Mouse (Mus musculus) forebrain, embryonic 10.5 days (tissue): ENCODE measurements at regions not wholly inside any gene's neighbourhood (a gene's known extent, or its start where the extent isn't known, plus 50 kb on each side); places are given as distances from the start of the nearest gene placed in this dataset.

ENCODE experiments used
- DNase-seq: peaks from one replicate; pipeline ENCODE4 v3.0.0-alpha.2; 2017; ENCODE audit warnings: low spot score; ENCODE audit errors: extremely low spot score
- H3K27ac ChIP-seq: fragments of 300-500 bp; sonication (generic); 2 replicates; pipeline ENCODE4 v1.5.1; 2016; ENCODE audit warnings: mild to moderate bottlenecking
- H3K27me3 ChIP-seq: fragments of 300-500 bp; sonication (generic); 2 replicates; pipeline ENCODE4 v1.6.1; 2016; ENCODE audit warnings: mild to moderate bottlenecking; ENCODE audit not compliant: poor library complexity, severe bottlenecking
- H3K36me3 ChIP-seq: fragments of 300-500 bp; sonication (generic); replicated peaks from 2 replicates; pipeline ENCODE4 v1.6.1; 2016; ENCODE audit warnings: mild to moderate bottlenecking, moderate library complexity
- H3K4me1 ChIP-seq: fragments of 300-500 bp; sonication (generic); 2 replicates; pipeline ENCODE4 v1.6.1; 2016
- H3K4me3 ChIP-seq: fragments of 300-500 bp; sonication (generic); 2 replicates; pipeline ENCODE4 v1.5.1; 2016; ENCODE audit warnings: mild to moderate bottlenecking, moderate library complexity
- H3K9me3 ChIP-seq: fragments of 300-500 bp; sonication (generic); 2 replicates; pipeline ENCODE4 v1.6.1; 2016; ENCODE audit warnings: mild to moderate bottlenecking, moderate library complexity
- WGBS: fragments of 180-500 bp; shearing (Covaris S2); methylation state at CpG from one replicate; pipeline ENCODE4 v1.1.7; 2016; 5-methylcytosine and 5-hydroxymethylcytosine counted together

DNA sequence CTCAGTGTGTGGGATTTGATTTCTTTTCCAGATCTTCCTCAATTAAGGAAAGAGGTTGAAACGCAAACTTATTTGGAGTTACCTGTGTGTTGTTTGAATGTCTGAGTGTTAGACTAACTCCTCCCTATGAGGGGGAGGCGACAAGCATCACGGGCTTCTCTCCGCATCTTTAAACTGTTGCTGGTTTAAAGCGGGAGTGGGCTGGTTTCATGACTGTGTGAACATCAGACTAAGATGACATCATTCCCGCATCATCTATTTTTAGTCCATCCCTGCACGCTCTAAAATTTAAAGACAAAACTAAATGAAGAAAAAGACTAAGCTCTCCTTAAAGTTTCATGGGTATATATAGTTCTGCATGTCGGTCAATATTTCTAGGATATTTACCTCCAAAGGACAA, 256.4 kb downstream of the 3110018I06Rik start:
- 93% methylated on average over 8 of the region's 8 CpGs for WGBS
- DNase-seq, result no peak
- H3K27ac ChIP-seq, result no peak overlapping the region
- H3K4me1 ChIP-seq, result peaks cover 12% of the 10 kb centered on the region
- no peaks in the 10 kb centered on the region for H3K27me3 ChIP-seq
- H3K4me3 ChIP-seq, result no peak overlapping the region
- no peaks in the 10 kb centered on the region for H3K36me3 ChIP-seq
- H3K9me3 ChIP-seq, result no peaks in the 10 kb centered on the region

DNA sequence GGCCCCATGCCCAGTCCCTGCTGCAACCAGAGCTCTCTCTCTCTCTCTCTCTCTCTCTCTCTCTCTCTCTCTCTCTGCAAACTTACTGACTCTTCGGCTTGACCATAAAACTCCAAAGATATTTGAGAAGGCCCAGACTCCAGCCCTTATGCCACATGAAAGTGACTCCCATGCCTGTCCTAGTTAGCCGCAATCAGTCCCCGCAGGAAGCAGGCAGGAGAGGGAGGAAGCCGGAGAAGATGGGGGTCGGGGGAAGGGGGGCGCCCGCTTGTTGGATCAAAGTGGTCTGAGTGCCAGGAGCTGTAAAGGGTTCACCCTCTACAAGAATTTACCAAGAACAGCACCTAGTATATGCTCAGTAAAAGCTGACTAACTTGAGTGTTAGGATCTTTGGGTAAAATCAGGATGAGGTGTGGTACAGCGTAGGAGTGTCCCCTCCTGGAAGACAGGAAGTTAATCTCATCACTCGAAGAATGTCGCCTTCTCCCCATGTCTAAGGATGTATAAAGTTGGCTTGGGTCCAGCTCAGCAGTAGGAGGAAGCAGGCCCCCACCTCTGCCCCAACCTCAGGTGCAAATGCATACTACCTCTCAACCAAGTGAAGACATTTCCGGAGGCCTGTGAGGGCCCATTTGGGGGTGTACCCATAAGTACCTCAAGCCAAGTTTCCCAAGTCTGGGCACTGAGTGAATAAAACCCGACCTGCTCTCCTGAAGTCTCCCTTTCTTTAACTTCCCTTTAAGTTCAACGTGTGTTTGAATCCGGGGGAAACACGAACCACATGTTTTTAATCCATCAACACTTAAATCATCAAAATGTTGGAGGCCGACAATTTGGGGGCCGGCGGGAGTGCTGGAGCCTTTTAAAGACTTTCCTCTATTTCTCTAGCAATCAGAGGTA, 254.7 kb downstream of the Bcl11b start:
- no peak for DNase-seq
- Histone ChIP-seq H3K4me3 (no peak overlapping the region), H3K4me1 (peaks cover 24% of the 10 kb centered on the region), H3K27ac (0 out of 2 replicates have a peak overlapping the region, but pooled peaks have one; percentile 35), H3K9me3 (no peaks in the 10 kb centered on the region), H3K36me3 (no peaks in the 10 kb centered on the region), H3K27me3 (no peaks in the 10 kb centered on the region)
- 83% methylated on average over 18 of the region's 18 CpGs for WGBS

DNA sequence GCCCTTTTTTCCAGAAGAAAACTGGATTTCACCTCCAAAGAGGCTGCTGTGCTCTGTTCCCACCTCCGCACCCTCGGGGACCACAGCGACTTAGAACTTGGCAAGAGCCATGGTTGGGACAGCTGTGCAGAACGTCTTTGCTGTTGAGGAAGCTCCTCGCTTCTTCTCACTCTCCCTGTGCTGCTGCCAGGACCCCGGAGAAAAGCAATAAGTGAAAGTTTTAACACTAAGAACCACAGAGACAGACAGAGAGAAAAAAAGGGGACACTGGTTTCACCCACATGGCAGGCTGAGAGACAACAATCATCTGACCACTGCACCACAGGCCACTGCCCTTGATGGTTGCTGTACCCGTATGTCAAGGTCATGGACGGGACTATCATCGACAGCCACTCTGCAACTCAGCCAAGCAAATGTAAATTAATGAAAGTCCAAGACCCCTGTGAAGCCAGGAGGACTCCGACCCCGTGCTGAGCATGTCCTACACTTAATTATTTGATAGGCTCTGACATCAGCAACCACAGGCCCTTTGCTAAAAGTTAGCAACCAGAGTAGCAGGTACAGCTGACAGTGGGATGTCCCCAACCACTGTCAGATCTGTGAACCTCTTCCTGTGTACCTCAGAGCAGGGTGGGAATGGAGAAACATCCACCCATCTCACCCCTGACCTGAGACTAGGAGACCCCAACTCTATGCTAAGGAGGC, 253.9 kb downstream of the Bcl11b start:
- Histone ChIP-seq H3K27ac (no peak overlapping the region), H3K9me3 (no peaks in the 10 kb centered on the region)

DNA sequence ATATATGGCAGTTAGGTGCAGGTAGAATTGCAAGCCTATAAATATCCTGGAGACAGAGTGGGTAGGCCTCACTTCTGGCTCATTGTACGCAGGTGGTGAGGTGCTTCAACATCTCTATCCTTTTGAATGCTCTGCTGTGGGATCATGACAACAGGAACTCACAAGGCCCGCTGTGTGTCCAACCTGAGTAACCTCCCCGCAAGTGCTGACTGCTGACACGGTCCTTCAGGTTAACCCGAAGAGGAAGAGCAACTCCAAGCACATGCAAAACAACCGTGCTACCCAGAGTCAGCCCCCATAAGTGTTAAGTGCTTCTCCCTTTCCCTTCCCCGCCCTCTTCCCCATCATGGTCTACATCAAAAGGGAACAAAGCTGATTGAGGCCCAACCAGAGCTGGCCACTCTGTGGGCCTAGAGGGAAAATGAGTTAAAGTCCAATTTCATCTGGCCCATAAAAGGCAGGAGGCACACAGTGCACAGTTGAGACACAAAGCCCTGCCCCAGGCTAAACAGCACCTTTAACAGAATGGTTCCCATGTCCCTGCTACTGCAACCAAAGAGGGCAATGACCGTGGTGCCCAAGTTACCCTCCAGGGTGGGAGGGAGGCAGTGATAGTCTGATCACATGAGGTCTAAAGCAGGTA, 253.0 kb downstream of the Bcl11b start:
- Histone ChIP-seq H3K4me3 (no peak overlapping the region), H3K4me1 (peaks cover 38% of the 10 kb centered on the region), H3K9me3 (no peaks in the 10 kb centered on the region), H3K27me3 (no peaks in the 10 kb centered on the region), H3K27ac (no peak overlapping the region), H3K36me3 (no peaks in the 10 kb centered on the region)
- 89% methylated on average over 8 of the region's 8 CpGs for WGBS
- DNase-seq, result no peak

More for the DNA sequence above, 253.9 kb downstream of the Bcl11b start:
- DNase-seq, result no peak
- 92% methylated on average over 11 of the region's 11 CpGs for WGBS
- Histone ChIP-seq H3K27me3 (no peaks in the 10 kb centered on the region), H3K4me1 (peaks cover 32% of the 10 kb centered on the region), H3K4me3 (no peak overlapping the region), H3K36me3 (no peaks in the 10 kb centered on the region)

DNA sequence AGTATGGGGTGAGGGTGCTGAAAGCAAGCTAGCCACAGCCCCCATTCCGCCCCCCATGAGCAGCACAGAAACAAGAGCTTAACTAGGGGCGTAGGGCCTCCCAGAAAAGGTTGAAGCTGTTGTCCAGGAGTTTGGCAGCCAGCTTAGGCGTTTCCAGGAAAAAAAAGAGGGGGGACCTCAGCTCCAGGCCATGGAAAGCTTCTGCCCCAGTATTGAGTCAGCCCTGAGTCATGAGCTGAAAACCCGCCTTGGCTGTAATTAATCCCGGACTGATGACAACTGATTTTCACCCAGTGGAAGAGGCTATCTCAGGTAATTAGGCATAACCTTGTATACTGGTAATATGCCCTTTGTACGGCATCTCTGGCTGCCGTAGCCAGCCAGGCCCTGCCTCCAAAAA, 251.3 kb downstream of the Bcl11b start:
- no peak for DNase-seq
- H3K4me1 ChIP-seq, result peaks cover 48% of the 10 kb centered on the region
- peak overlapping the region; percentile 80 for H3K27ac ChIP-seq

DNA sequence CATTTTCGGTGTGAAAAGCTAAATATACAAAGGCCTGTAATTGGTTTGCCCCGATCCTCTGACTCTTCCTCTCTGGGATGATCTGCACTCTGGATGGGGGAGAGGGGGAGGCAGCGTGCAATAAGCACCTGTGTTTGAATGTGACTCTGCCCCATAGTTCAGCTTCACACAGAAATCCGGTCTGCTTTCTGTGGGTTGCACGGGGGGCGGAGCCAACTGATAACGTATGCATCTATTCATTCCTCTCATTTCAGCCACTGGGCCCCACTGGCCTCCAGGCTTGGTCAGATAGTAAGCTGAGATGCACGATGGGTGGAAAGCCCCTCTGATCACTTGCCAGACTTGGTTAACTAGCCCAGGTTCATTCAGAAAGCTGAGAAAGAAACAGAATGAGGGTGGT, 250.8 kb downstream of the Bcl11b start:
- peak; percentile 42 for DNase-seq
- no peaks in the 10 kb centered on the region for H3K9me3 ChIP-seq
- H3K27ac ChIP-seq, result peak overlapping the region; percentile 80
- 45% methylated on average over 8 of the region's 8 CpGs for WGBS
- peaks cover 8% of the 10 kb centered on the region; the same call in 1 of the 2 replicates for H3K27me3 ChIP-seq
- peaks cover 52% of the 10 kb centered on the region for H3K4me1 ChIP-seq
- H3K4me3 ChIP-seq, result no peak overlapping the region
- H3K36me3 ChIP-seq, result no peaks in the 10 kb centered on the region

More for the DNA sequence above, 251.3 kb downstream of the Bcl11b start:
- Histone ChIP-seq H3K36me3 (no peaks in the 10 kb centered on the region), H3K9me3 (no peaks in the 10 kb centered on the region), H3K4me3 (no peak overlapping the region), H3K27me3 (peaks cover 8% of the 10 kb centered on the region; the same call in 1 of the 2 replicates)
- WGBS, result 71% methylated on average over 7 of the region's 7 CpGs

DNA sequence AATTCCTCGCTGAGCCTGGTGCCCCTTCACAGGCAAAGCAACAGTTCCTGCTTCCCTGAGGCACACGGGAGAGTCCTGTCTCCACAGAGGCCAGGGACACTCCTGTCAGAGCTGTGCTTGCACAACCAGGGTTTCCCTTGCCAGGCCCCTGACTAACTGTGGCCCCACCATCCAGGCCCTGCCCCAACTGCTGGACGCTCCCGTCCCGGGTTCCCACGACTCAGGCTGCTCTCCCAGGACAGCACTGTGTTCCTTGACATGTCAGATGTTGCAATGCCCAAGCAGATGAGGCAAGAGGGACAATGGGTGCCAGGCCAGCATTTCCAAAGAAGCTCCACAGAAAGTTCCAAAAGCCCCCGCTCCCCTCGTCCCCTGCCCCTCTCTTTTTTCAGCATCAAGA, 250.4 kb downstream of the Bcl11b start:
- H3K36me3 ChIP-seq, result no peaks in the 10 kb centered on the region
- H3K27ac ChIP-seq, result peak overlapping the region; percentile 80
- no peak for DNase-seq
- H3K27me3 ChIP-seq, result peaks cover 8% of the 10 kb centered on the region; the same call in 1 of the 2 replicates
- 68% methylated on average over 8 of the region's 8 CpGs for WGBS
- peaks cover 55% of the 10 kb centered on the region for H3K4me1 ChIP-seq
- H3K9me3 ChIP-seq, result no peaks in the 10 kb centered on the region
- H3K4me3 ChIP-seq, result no peak overlapping the region

DNA sequence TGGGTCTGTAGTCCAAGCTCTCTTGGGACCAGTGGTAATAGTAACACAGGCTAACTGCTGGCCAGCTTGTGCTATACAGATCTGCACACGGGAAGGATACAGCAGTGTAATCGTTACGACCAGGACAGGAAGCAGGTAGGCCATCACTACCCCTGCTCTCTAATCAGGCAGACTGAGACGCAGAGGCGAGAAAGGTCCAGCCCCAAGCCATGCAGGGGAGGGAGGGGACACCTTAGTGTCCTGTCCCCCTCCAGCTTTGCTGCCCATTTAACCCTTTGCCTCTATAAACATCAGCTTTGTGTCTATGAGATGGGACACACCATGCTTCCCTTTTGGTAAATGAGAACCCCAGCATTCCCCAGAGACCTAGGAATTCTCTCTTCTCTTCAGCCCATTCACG, 249.9 kb downstream of the Bcl11b start:
- Histone ChIP-seq H3K4me1 (peaks cover 57% of the 10 kb centered on the region), H3K9me3 (no peaks in the 10 kb centered on the region), H3K27ac (peak overlapping the region; percentile 80), H3K27me3 (peaks cover 8% of the 10 kb centered on the region; the same call in 1 of the 2 replicates), H3K36me3 (no peaks in the 10 kb centered on the region), H3K4me3 (no peak overlapping the region)
- WGBS, result 61% methylated on average over 6 of the region's 6 CpGs
- no peak for DNase-seq

DNA sequence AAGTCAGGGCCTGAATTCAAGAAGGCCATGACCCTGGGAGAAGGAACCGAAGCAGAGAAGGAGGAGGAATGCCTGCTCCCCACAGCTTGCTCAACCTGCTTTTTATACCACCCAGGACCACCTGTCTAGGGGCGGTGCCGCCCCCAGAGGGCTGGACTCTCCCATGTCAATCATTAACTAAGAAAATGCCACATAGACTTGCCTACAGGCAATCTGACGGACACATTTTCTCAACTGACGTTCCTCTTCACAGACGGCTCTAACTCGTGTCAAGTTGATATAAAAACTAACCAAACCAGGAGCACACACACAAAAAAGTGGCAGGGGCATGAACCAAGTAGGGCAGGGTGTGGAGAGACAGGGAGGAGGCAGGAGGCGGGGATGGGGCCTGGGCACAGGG, 248.5 kb downstream of the Bcl11b start:
- no peaks in the 10 kb centered on the region for H3K36me3 ChIP-seq
- peaks cover 15% of the 10 kb centered on the region for H3K27me3 ChIP-seq
- 89% methylated on average over 8 of the region's 8 CpGs for WGBS
- peaks cover 66% of the 10 kb centered on the region for H3K4me1 ChIP-seq
- DNase-seq, result no peak
- H3K4me3 ChIP-seq, result no peak overlapping the region
- no peak overlapping the region for H3K27ac ChIP-seq
- H3K9me3 ChIP-seq, result no peaks in the 10 kb centered on the region

DNA sequence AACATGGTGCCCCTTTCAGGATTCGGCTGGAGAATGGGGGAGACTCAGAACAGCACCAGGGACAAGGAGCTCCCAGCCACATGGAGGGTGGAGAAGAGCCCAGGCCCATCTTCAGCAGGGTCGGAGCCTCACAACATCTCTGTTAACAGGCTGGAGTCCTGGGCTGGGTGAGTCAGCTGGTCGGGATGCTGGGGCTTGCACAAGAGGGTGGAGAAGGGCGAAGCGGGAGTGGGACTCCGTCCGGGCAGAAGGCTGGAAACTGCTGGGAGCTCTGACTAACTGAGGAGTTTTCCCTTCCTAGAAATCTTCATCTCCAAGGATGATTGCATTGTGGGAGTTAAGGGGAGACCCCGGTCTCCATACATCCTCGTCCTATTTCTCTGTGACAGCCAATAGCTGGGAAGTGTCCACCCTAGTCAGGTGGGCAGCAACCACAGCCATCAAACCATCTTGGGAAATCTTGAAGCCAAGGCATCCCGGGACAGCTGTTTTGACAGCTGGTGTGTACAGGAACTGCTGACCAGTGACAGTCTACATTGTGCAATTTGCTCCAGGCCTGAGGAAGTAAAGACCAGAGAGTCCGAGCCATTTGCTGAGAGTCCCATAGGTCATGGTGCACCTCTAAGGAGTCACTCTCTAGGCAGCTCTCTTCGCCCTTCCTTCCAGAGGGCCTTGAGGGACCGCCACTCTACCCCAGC, 247.4 kb downstream of the Bcl11b start:
- Histone ChIP-seq H3K4me3 (no peak overlapping the region), H3K27me3 (peaks cover 18% of the 10 kb centered on the region)

DNA sequence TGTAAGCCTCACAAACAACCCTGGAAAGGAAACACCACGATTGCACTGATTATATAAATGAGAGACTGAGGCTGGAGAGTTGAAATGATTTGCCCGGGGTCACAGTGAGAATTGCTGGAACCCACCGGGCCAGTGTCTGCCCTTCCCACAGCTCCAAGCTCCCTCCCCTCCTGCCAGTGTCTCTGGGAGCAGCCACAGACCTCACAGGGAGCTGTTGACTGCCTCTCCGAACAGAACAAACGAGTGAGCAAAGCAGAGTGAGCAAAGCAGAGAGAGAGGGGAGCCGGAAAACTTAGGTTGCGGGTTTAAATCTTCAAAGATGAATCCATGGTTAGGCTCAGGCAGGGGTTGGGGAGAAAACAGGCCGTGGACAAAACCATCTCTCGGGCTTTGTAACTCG, 246.2 kb downstream of the Bcl11b start:
- H3K27me3 ChIP-seq, result peaks cover 18% of the 10 kb centered on the region
- peak overlapping the region; percentile 45; the same call in 1 of the 2 replicates for H3K27ac ChIP-seq
- no peaks in the 10 kb centered on the region for H3K36me3 ChIP-seq
- peaks cover 62% of the 10 kb centered on the region for H3K4me1 ChIP-seq
- no peak overlapping the region for H3K4me3 ChIP-seq
- DNase-seq, result no peak
- 37% methylated on average over 10 of the region's 10 CpGs for WGBS
- no peaks in the 10 kb centered on the region for H3K9me3 ChIP-seq

More for the DNA sequence above, 247.4 kb downstream of the Bcl11b start:
- H3K36me3 ChIP-seq, result no peaks in the 10 kb centered on the region
- DNase-seq, result no peak
- WGBS, result 91% methylated on average over 13 of the region's 13 CpGs
- no peaks in the 10 kb centered on the region for H3K9me3 ChIP-seq
- 0 out of 2 replicates have a peak overlapping the region, but pooled peaks have one; percentile 22 for H3K27ac ChIP-seq
- peaks cover 66% of the 10 kb centered on the region for H3K4me1 ChIP-seq
